Mouse (Mus musculus) hindbrain, embryonic 14.5 days (tissue): ENCODE measurements around the gene Agk. TPM values are rescaled to one million over a fixed set of nuclear protein-coding genes. Genes with fewer than 3 reads are reported as not detected.

Source experiments
- ATAC-seq: fragments of 200-750 bp; cut with Nextera tagmentation; 2 replicates; pipeline ENCODE4 v1.8.0; 2017; ENCODE audit warnings: moderate number of reproducible peaks, mild to moderate bottlenecking, moderate TSS enrichment, moderate library complexity; ENCODE audit not compliant: low FRiP score
- DNase-seq: peaks from one replicate; pipeline ENCODE4 v3.0.0-alpha.2; 2015; ENCODE audit warnings: low spot score
- H3K27ac ChIP-seq: fragments of 300-500 bp; sonication (generic); 2 replicates; pipeline ENCODE4 v1.5.1; 2014; ENCODE audit warnings: mild to moderate bottlenecking, moderate library complexity
- H3K27me3 ChIP-seq: fragments of 300-500 bp; sonication (generic); 2 replicates; pipeline ENCODE4 v1.6.1; 2014; ENCODE audit warnings: mild to moderate bottlenecking, low read length, mixed read lengths; ENCODE audit not compliant: control insufficient read depth, insufficient read depth
- H3K36me3 ChIP-seq: fragments of 300-500 bp; sonication (generic); replicated peaks from 2 replicates; pipeline ENCODE4 v1.6.1; 2014; ENCODE audit not compliant: control insufficient read depth, insufficient read depth
- H3K4me1 ChIP-seq: fragments of 300-500 bp; sonication (generic); replicated peaks from 2 replicates; pipeline ENCODE4 v1.6.1; 2014; ENCODE audit warnings: antibody characterized with exemption, low read length, mixed read lengths; ENCODE audit not compliant: control insufficient read depth, insufficient read depth
- H3K4me2 ChIP-seq: fragments of 300-500 bp; sonication (generic); replicated peaks from 2 replicates; pipeline ENCODE4 v1.6.1; 2014; ENCODE audit warnings: mild to moderate bottlenecking, moderate library complexity
- H3K4me3 ChIP-seq: fragments of 300-500 bp; sonication (generic); replicated peaks from 2 replicates; pipeline ENCODE4 v1.5.1; 2014; ENCODE audit warnings: mild to moderate bottlenecking, low read length
- H3K9ac ChIP-seq: fragments of 300-500 bp; sonication (generic); 2 replicates; pipeline ENCODE4 v1.6.1; 2014
- H3K9me3 ChIP-seq: fragments of 300-500 bp; sonication (generic); 2 replicates; pipeline ENCODE4 v1.6.1; 2016; ENCODE audit warnings: low read length; ENCODE audit not compliant: control insufficient read depth
- WGBS: fragments of 180-500 bp; shearing (Covaris S2); extraction: QIAGEN DNeasy Blood & Tissue Kit; methylation state at CpG from one replicate; pipeline ENCODE4 v1.1.7; 2014; 5-methylcytosine and 5-hydroxymethylcytosine counted together
- polyA plus RNA-seq: library from polyadenylated mRNA; unstranded; fragments of >200 nt; fragmentation: Nextera tagmentation; extraction: Ambion mirVana; gene quantifications from 2 replicates; pipeline ENCODE4 v1.2.1, GENCODE M21; 2014

Agk gene
- 54.9 and 62.9 TPM in 2 replicates for polyA plus RNA-seq

DNA sequence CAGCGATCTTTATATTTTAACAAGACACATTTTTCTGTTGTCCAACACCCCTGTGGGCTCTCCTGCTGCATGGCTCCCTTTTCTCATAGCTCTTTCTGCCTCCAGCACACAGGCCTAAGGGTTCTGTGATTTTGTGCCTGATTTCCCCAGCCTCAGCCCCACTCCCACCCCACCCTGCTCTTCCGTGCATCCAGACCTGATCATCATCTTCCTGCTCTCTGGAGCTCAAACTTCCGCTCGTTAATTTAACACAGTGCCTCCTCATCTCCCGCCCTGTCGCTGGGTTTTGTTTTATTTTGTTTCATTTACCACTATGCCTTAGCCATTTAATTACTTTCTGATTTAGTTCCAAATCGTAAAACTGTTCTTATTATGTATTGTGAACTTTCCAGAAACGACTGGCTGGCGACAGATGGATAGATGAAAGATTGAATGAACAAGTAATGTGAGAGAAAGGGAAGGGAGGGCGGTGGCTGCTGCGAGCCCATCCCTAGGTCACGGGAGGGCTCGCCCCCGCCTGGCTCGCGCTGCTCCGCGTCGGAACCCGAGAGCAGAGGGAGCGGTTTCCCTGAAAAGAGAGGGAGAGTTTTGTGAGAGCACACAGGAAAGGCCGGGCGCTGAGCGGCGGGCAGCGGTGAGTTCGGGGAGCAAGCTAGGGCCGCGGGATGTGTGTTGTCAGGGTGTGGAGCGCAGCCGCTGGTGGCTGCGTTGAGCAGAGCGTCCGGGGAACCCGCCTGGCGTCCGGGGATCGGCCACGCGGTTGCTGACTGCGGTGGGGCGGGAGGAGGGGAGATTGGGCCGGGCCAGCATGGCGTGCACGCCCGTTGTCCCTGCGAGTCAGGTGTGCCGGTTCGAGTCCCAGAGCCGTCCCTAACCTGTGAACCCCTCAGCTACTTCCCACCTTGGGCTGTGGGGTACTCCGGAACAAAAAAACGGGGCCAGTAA, at the start of gene Agk:
Agk (plus strand) TSS at position 276 of the 945 bp plus-strand sequence.
- 2% methylated on average over 52 of the region's 52 CpGs for WGBS
- peak; percentile 94 for ATAC-seq

GRCm38 (mm10) chr6:40300707-40301106, 24.3 kb upstream of the Agk start:
- H3K27me3 ChIP-seq = no peaks in the 10 kb centered on the region
- no peak overlapping the region for H3K4me3 ChIP-seq
- no peaks in the 10 kb centered on the region for H3K4me1 ChIP-seq
- ATAC-seq (no peak), DNase-seq (no peak)
- no peaks in the 10 kb centered on the region for H3K9me3 ChIP-seq
- no peak overlapping the region for H3K4me2 ChIP-seq
- 82% methylated on average over 5 of the region's 5 CpGs for WGBS
- no peaks in the 10 kb centered on the region for H3K36me3 ChIP-seq
- H3K9ac ChIP-seq = no peak overlapping the region
- H3K27ac ChIP-seq = no peak overlapping the region

More for the DNA sequence above, at the start of gene Agk:
- Histone ChIP-seq H3K4me2 (peak within 1 kb of the TSS; percentile 61), H3K27ac (peak within 1 kb of the TSS; percentile 78), H3K9ac (peak within 1 kb of the TSS; percentile 73), H3K27me3 (no peaks in the 10 kb centered on the region), H3K4me3 (peak within 1 kb of the TSS; percentile 57), H3K4me1 (peaks cover 6% of the 10 kb centered on the region; the same call in 1 of the 2 replicates), H3K9me3 (no peaks in the 10 kb centered on the region), H3K36me3 (peaks cover 10% of the 10 kb centered on the region)
- DNase-seq = peak; percentile 83

DNA sequence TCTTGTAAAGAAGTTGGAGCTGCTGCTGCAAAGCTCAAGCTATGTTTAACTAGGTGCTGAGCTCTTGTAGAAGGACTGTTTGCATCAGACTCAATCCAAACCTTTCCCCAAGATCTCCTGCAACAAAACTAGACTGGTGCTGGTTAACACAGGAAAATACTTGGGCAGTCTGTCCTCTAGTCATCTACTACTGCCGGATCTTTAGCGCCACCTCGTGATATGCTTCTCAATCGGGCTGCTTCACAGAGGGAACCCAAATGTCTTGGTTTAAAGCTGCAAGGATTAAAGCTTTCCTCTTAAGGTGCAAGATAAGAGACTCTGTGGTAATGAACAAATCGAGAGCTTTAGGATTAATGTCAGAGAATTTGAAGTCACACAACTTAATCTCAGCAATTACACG, 21.6 kb upstream of the Agk start:
- no peak overlapping the region for H3K9ac ChIP-seq
- 12% methylated on average over 6 of the region's 6 CpGs for WGBS
- DNase-seq (peak; percentile 84), ATAC-seq (peak; percentile 83)
- H3K27me3 ChIP-seq = no peaks in the 10 kb centered on the region
- no peaks in the 10 kb centered on the region for H3K9me3 ChIP-seq
- H3K4me1 ChIP-seq = no peaks in the 10 kb centered on the region
- H3K27ac ChIP-seq = no peak overlapping the region
- no peak overlapping the region for H3K4me2 ChIP-seq
- H3K4me3 ChIP-seq = no peak overlapping the region
- H3K36me3 ChIP-seq = no peaks in the 10 kb centered on the region

- Histone ChIP-seq H3K4me1 (no peaks in the 10 kb centered on the region), H3K4me2 (no peak overlapping the region), H3K36me3 (no peaks in the 10 kb centered on the region), H3K27ac (no peak overlapping the region), H3K4me3 (no peak overlapping the region), H3K9ac (no peak overlapping the region), H3K9me3 (no peaks in the 10 kb centered on the region), H3K27me3 (no peaks in the 10 kb centered on the region)
- DNase-seq (no peak), ATAC-seq (no peak)
Measured at GRCm38 (mm10) chr6:40304972-40305371, 20.0 kb upstream of the Agk start.

DNA sequence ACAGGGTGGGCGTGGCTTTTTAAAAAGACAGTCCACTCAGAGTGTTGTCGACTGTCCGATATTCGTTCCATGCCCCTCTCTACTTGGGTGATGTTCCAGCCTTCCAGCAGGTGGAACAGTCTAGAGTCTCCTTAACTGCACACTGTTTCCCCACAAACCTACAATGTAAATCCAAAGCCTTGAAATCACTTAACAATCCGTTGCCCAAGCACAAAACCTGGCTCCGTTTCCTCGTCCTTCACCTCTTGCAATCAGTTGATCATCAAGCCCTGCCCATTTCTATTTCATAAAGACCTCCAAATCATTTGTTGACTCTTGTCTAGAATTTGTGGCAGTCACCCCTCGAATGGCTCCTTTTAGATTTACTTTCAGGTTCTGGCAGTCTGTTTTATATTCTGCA, 1.4 kb downstream of the Agk start:
- Histone ChIP-seq H3K4me3 (peak overlapping the region; percentile 57; the same call in 1 of the 2 replicates), H3K9me3 (no peaks in the 10 kb centered on the region), H3K36me3 (peaks cover 14% of the 10 kb centered on the region), H3K4me2 (peak overlapping the region; percentile 61), H3K9ac (0 out of 2 replicates have a peak overlapping the region, but pooled peaks have one; percentile 73), H3K4me1 (peaks cover 6% of the 10 kb centered on the region; the same call in 1 of the 2 replicates), H3K27ac (no peak overlapping the region), H3K27me3 (no peaks in the 10 kb centered on the region)
- 91% methylated on average over 8 of the region's 8 CpGs for WGBS
- ATAC-seq (no peak), DNase-seq (no peak)

- 82% methylated on average over 2 of the region's 2 CpGs for WGBS
- DNase-seq = no peak
- H3K27ac ChIP-seq = no peak overlapping the region
- H3K4me2 ChIP-seq = no peak overlapping the region
- H3K27me3 ChIP-seq = no peaks in the 10 kb centered on the region
- no peak for ATAC-seq
- no peaks in the 10 kb centered on the region for H3K9me3 ChIP-seq
- H3K36me3 ChIP-seq = peaks cover 54% of the 10 kb centered on the region
- no peak overlapping the region for H3K9ac ChIP-seq
- H3K4me3 ChIP-seq = no peak overlapping the region
- no peaks in the 10 kb centered on the region for H3K4me1 ChIP-seq
Measured at GRCm38 (mm10) chr6:40333497-40333896, 8.5 kb downstream of the Agk start.

GRCm38 (mm10) chr6:40336735-40337731, 12.1 kb downstream of the Agk start:
- Histone ChIP-seq H3K4me2 (no peak overlapping the region), H3K4me3 (no peak overlapping the region), H3K36me3 (peaks cover 40% of the 10 kb centered on the region), H3K4me1 (no peaks in the 10 kb centered on the region), H3K27ac (no peak overlapping the region), H3K9me3 (no peaks in the 10 kb centered on the region), H3K9ac (no peak overlapping the region), H3K27me3 (no peaks in the 10 kb centered on the region)
- WGBS = 94% methylated on average over 6 of the region's 6 CpGs
- ATAC-seq (no peak), DNase-seq (no peak)

GRCm38 (mm10) chr6:40346959-40347771, 22.2 kb downstream of the Agk start:
- peak; percentile 78; the same call in 1 of the 2 replicates for ATAC-seq
- 79% methylated on average over 10 of the region's 10 CpGs for WGBS
- H3K9ac ChIP-seq = no peak overlapping the region
- DNase-seq = peak; percentile 53
- no peaks in the 10 kb centered on the region for H3K27me3 ChIP-seq
- H3K36me3 ChIP-seq = peaks cover 8% of the 10 kb centered on the region; the same call in 1 of the 2 replicates
- H3K4me2 ChIP-seq = no peak overlapping the region
- H3K27ac ChIP-seq = 0 out of 2 replicates have a peak overlapping the region, but pooled peaks have one; percentile 9
- no peaks in the 10 kb centered on the region for H3K9me3 ChIP-seq
- H3K4me3 ChIP-seq = no peak overlapping the region
- H3K4me1 ChIP-seq = 0 out of 2 replicates have a peak, but pooled peaks cover 4% of the 10 kb centered on the region
